Mouse (Mus musculus): ENCODE measurements around the gene Traf4.
"Not testable (repeated sequence)": the region's sequence is repeated elsewhere in the genome, so short reads cannot be mapped to it uniquely, and the experiment has no call there.

Gene Traf4

DNA sequence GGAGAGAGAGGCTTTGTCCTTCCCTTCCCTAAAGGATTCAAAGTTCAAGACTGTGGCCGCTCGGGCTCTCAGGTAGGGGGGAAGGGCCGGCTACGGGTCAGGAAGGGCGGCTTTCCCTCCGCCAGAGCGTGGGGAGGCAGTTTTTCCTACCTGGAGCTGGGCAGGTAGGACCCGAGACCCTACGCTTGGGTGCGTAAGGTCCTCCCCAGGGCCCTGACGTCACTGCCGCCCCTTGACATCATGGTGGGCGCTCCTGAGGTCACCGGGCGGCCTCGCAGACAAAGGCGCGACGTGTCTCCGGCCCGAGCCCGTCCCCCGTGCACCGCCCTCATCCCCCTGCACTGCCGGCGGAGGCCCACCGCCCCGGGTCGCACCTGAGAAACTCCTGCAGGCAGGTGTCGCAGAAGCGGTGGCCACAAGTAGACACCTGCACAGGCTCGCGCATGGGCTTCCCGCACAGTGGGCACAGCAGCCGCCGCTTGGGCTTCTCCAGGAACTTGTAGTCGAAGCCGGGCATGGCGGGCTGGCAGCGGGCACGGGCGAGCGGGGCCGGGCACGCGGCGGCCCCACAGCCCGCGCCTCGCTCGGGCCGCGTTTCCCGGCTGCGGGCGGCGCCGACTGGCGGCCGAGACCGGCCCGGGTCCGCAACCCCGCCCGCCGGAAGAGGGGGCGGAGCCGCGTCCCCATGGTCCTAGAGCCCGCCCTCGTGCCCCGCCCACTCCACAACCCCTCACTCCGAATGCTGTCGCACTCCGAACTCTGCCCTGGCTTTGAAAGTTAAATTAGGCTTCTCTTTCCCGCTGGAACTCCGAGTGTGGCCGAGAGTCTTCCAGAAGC is at the start of gene Traf4:
Traf4 (minus strand) TSS at position 666 of the 837 bp plus-strand sequence.
- peak; percentile 90 for DNase-seq

DNA sequence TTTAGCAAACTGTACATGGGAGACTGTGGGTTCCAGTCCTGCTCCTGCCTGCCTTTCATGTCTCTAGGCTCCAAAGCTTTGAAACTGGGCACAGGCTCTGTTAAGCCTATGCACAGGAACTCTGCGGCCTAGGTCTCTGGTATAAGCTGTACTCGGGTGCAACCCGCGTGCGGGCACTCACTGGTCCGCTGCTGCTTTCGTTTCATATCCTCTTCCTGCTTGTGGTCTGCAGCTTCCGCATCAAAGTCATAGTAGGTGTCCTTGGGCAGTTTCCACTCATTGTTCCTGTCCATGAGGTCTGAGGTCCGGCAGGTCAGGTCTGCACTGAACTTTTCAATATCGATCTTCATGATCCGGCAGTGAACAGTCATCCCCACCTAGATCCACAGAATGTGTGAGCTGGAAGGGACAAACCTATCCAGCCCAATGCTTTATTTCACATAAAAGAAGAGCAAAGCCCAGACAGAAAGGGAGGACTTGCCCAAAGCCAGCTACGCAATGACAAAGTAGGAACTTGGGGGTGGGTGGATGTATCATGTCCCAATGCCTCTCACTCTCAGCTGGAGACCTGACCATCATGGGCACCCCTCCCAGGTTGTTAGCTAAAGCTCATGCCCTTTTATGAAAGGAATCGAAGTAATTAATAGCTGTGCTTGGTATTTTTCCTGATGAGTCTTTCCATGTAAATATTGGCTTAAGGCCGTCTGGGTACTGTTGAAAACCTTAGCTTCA is 47.9 kb upstream of the Traf4 start:
- peak; percentile 12 for DNase-seq

DNA sequence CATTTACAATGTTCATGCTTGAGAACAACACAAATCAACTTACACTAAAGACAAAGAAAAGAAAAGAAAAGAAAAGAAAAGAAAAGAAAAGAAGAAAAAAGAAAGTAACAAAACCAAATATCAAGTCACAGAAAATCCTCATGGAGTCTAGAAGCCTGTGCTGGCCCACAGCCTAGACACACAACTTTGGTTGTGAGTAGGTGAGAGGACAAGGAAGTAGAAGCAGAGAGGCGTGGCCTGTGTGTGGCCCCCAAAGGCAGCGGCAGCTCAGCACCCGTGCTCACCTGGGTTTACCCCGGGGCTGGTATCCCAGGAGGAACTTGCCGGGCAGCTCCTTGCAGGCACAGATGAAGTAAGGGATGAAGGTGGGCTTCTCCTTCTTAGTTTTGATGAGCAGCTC is 46.1 kb upstream of the Traf4 start:
- no peak for DNase-seq

DNA sequence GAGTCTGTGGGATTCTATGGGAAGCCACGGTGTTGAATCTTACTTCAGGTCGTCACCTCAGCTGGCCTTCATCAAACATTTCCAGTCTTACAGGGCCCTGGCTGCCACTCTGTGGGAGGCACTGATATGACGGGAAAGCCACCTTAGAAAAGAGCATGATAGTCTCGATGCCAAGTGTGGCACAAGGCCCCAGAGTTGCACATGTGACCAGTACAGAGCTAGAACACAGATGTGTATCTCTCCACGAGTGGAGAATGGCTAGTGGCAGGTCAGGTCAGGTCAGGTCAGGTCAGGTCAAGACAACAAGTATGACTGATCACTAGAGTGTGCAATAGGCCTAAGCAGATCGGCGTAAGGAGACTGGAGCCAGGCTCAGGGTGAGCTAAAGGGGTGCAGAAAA is 45.2 kb upstream of the Traf4 start:
- no peak for DNase-seq

DNA sequence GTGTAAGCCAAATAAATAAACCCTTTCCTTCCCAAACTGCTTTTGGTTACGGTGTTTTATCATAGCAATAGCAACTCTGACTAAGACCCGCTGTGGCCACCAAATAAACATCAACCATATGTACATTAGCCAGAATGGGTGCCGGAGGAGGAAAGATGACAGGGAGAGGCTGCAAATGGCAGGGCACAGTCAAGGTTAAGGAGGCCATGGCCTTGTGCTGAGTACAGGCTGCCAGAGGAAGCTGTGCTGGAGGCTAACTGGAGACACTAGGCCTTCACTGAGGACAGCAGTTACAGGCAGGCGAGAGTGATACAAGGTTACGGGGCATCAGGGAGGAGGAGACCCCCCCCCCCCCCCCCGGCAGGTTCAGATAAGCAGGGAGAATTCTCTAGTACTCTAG is 44.5 kb upstream of the Traf4 start:
- DNase-seq: no peak

DNA sequence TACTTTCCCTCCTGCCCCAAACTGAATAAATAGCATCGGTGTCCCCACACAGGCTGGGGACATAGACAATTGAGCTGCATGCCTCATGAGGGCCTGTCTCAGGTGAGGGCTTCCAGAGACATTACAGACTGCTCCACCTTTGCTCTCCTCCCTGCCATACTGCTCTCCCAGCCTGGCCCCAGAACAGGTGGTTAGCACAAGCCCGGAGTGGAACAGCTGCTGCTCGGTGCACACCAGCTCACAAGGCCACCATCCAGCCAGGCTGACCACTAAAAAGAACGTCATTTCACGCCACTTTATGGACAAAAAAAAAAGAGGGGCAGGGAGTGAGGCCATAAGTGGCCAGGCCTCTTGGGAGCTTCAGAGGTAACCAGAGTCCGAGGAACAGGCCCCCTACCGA is 41.8 kb upstream of the Traf4 start:
- no peak for DNase-seq

DNA sequence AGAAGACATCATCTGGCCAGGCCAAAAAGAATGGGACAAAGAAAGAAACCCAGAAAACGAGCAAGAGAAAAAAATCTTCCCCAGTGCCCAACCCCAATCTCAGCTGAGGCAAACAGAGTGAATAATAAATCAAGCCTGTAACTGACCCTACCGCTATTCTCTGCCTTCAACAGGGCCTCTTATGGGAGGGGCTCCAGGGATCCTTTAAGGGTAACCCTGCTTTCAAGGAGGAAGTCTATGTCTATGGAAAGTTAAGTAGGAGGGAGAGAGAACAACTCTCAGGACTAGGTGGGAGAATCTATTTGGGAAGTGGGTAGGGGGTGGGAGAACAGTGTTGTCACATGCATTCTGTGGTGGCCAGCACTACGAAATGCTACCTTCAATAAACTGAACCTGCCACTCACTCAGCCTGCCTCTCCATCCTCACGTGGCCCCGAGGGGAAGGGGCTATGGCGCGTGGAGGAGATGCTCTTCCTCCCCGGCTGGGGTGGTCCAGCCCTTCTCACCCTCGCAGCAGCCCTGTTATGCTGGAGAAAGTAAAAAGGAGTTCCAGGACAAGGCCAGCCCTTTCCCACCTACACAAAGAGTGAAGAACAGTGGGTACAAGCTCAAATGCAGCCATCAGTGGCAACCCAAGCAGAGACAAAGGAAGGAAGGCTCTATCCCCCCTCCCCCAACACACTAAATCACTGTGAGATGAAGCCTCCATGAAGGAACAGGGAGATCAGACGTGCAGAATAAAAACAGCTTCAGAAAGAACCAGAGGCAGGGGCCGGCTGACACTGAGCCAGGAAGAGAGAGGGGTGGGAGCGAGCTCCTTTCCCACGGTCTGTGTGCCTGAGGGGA is 40.2 kb upstream of the Traf4 start:
- DNase-seq: no peak

DNA sequence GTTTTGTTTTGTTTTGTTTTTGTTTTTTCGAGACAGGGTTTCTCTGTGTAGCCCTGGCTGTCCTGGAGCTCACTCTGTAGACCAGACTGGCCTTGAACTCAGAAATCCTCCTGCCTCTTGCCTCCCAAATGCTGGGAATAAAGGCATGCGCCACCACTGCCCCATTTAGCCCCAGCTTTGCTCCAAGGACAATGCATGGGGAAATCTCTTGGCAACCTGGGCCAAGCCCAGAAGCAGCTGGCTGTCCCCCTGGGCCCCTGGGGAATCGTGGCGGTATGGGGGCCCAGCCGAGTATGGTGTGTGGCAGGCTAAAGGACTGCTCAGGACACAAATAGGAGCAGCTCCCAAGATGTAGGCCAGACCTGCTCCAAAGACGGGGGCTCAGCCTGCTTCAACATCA is 38.9 kb upstream of the Traf4 start:
- no peak for DNase-seq

DNA sequence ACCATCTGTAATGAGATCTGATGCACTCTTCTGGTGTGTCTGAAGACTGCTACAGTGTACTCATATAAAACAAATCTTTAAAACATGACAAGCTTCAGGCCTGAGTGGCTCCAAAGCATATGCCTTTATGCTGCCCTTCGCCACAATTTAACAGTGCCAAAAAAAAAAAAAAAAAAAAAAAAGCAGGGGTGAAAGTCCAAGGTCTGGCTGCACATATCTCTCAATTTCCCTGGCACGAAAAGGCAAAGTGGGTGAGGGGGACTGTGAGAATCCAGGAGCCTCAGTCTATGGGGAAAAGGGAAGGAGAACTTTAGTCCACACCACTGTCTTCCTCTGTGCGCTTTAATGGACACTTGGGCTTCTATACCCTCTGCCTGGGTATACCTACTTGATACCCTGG is 37.0 kb upstream of the Traf4 start:
- DNase-seq: no peak

DNA sequence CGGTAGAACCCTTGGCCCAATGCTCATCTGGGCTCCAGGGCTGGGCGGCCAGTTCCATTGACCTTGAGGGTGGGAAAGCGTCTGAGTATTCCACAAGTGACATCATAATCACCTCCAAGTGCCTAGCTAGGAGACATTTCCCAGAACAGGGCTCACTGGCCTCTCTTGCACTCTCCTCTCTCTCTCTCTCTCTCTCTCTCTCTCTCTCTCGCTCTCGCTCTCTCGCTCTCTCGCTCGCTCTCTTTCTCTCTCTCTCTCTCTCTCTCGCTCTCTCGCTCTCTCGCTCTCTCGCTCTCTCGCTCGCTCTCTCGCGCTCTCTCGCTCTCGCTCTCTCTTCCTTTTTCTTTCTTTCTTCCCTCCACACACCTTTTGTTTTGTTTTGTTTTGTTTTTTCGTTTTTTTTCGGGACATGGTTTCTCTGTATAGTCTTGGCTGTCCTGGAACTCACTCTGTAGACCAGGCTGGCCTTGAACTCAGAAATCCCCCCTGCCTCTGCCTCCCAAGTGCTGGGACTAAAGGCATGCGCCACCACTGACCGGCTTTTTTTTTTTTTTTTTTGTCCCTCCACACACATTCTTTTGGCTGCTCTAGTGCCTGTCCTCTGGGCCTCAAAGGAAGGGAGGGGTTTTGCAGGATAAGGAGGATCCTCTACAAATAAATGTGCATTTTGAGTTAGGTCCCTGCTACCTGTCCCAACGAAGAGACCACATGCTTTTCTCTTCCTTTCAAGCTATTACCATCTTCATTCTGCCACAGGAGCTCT is 29.9 kb upstream of the Traf4 start:
- DNase-seq: no peak

DNA sequence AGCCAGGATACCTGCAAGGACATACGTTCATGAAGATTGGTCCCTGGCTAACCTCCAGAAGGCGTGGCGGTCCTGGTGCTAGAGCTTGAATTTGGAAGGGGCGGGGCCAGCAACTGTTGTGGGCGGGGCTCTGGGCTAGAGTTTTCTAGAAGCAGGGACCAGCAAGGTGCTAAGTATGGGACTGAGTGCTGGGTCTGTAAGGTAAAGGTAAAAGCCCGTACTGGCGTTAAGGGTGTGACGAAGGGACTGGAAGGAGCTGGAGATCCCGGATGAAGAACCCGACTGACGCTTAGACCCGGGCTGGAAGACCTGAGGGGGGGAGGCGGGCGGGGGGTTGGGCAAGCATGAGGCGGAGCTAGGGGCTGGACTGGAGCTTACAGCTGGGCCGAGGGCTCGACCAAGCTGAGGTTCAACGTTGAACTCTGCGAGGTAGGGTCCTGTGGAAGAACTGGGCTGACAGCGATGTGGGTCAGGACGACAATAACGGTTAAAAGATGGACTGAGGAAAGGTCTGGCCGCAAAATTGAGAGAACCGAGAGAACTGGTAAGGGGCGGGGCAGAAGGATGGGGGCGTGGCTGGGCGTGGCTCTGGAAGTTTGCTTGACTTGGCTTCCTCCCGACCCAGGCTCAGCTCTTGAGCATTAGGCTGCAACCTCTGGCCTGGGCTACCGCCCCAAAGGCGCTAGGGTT is 29.2 kb upstream of the Traf4 start:
- peak; percentile 58 for DNase-seq

DNA sequence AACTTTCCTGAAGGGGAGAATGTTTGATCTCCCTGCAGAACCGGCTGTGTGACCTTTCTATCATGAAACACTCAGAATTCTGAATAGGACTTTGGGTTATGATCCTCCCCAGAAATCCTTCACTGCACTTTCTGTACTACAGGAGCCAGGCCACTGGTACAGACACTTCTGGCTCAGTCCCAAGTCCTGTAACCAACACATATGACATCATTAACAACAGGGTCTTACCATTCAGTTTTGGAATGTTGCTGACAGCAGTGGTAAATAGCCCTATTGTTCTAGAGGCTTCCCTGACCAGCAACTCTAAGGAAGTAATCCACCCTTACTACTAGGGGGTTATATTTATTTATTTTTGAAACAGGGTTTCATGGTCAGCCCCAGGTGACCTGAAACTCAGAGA is 27.7 kb upstream of the Traf4 start, which contains the start of gene Proca1:
Proca1 (plus strand) TSS at position 280 of the 400 bp plus-strand sequence.
- no peak for DNase-seq

DNA sequence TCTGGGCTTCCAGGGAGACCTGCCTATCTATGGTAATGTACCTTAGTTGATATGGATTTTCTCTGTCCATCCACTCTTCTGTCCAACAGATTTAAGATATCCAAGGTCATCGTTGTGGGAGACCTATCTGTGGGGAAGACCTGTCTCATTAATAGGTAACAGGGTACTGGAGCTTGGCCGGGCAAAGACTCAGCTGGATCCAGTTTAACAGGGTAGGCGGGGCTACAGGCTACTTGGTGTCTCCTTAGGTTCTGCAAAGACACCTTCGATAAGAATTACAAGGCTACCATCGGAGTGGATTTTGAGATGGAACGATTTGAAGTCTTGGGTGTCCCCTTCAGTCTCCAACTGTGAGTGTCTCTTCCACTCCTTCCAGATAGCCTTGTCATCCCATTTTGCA is 24.7 kb upstream of the Traf4 start:
- no peak for DNase-seq

DNA sequence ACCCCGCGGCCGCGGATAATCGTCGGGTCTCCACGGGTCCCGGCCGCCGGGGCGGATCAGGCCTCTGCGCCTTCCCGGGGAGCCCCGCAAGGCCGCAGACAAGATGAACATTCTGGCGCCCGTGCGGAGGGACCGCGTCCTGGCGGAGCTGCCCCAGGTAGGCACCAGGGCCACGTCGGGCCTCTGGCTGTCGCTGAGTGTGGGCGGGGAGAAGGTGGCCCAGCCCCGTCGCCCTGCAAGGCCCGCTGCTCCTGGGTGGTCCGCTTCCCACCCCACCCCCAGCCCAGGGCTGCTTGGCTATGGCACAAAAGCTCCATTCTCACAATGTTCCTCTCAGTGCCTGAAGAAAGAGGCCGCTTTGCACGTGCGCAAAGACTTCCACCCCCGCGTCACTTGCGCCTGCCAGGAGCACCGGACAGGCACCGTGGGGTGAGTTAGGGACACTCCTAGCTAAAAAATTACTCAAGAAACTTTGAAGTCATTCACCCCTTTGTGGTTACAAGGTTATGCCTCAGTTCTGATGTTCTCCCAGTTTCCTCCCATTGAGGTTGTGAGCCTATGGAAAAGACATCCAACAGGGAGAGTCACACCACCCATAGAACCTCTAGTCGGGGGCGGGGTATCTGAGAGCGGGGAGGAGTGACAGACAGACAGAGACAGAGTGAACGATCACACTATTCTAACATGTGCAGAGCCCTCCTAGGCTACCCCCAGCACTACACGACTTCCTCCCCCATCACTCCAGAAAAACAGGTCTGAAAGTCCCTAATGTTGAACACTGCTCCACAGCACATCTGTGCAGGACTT is 24.0 kb upstream of the Traf4 start:
- DNase-seq: peak; percentile 14

DNA sequence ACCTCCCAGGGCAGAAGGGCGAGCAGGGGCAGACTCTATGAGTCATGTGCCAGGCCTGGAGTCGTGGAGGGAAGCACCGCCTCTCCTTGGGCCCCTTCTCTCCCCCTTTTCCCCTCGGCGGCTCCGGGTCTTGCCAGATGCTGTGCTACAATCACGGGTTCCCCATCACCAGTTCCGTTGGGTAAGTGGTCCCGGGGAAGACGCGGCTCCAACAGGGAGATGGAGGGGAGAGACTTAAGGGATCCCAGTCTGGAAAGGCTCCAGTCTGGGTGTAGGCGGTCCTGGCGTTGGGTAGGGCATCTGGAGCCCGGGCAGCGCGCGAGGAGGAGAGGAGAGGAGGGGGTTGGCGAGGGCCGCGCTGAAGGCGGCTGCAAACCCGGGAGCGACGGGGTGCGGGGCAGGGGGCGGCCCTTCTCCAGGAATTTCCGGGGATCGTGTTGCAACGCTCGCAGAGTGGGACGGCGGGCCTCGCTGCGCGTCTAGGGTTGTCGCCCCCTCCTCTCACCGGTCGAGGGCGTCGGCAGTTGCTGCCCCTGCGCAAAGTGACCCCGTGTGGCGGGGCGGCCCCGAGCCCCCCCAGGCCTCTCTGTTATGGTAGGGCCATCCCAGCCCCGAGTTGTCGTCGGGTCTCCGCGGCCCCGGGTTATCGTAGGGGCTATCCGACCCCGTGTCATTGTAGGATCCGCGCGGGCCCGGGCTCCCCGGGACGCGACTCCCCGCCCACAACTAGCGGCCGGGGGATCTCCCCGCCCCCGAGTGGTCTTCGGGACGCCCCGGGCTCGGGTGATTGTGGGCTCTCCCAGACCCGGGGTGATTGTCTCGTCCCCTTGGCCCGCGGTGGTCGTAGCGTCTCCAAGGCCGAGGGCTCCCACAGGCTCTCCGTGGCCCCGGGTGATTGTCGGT is 23.2 kb upstream of the Traf4 start, which contains the start of gene Rab34:
Rab34 (plus strand) TSS at position 100 of the 903 bp plus-strand sequence.
- DNase-seq: peak; percentile 11

DNA sequence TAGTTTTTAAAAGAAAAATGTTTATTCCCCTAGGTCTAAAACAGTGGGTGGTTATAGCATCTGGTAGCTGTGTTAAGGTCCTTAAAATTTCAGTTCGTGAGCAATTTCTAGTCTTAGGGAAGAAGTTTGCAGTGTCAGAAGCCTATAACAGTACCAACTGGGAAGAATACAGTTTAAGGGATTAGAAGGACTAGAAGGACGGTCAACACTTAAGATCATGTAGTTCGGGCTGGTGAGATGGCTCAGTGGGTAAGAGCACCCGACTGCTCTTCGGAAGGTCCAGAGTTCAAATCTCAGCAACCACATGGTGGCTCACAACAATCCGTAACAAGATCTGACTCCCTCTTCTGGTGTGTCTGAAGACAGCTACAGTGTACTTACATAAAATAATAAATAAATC is 19.3 kb upstream of the Traf4 start:
- DNase-seq: not testable (repeated sequence)

DNA sequence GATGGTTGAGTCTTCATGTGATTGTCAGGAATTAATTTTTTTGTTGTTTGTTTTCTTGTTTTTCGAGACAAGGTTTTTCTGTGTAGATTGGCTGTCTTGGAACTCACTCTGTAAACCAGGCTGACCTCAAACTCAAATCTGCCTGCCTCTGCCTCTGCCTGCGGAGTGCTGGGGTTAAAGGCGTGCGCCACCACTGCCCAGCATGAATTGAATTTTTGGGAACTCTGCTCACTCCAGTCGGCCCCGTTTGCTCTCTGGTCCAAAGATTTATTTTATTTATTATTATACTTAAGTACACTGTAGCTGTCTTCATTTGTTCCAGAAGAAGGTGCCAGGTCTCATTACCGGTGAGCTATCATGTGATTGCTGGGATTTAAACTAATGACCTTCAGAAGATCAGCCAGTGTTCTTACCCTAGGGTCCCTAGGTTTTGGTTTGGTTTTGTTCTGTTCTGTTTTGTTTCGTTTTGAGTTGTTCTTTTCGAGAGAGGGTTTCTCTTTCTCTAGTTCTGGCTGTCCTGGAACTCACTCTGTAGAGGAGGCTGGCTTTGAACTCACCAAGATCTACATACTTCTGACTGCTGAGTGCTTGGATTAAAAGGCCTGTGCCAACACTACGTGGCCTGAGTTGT is 18.6 kb upstream of the Traf4 start:
- DNase-seq: no peak

DNA sequence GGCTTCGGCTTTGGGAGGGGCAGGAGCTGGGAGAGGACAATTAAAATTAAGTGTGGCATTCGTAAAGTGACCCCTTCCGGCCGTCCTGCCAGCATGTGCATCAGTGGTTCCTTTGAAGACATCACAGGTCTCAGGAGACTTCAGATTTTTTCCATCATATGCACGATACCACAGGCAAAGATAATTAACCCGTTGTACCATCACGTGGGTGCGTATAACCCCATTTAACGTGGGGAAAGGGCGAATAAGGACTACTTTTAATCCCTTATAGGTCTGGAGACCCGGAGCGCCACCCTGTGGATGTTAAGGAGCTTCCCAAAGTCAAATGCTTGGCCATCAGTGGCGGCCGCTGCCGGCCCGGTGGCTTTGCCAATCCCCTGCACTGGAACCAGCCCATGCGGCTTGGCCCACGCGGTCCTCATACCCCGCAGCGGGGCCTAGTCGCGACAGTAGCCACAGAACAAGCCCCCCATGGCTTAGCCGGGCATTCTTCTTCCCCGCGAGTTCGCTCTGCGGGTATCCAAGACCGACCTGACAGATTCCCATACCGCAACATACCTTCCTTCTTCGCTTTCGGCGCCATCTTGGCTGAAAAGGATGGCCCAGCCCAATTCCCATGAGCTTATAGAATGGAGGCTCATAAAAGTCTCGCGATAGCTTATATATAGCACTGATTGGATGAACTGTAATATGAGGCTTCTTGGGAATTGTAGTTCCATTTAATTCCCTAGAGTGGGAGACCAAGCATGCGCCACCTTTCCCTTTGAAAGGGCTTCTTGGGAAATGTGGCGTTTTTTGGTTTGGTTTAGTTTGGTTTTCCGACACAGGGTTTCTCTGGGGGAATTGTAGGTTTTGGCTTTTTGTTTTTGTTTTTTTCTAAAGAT is 17.8 kb upstream of the Traf4 start, which contains the start of gene Rpl23a:
Rpl23a (minus strand) TSS at position 624 of the 884 bp plus-strand sequence.
- DNase-seq: peak; percentile 79
